Mouse (Mus musculus) brain, embryonic 14.5 days (tissue): ENCODE measurements at regions not wholly inside any gene's neighbourhood (a gene's known extent, or its start where the extent isn't known, plus 50 kb on each side); places are given as distances from the start of the nearest gene placed in this dataset.
A peak's percentile ranks its signal among the peaks of the same experiment; 100 is the strongest.

Experiments
- DNase-seq: peaks from one replicate; pipeline ENCODE4 v3.0.0-alpha.2; 2011; ENCODE audit warnings: low read depth
- CTCF ChIP-seq: fragments of 200-500 bp; IDR thresholded peaks from 2 replicates; pipeline ENCODE4 v1.5.1; 2012; ENCODE audit warnings: inconsistent platforms, mild to moderate bottlenecking, moderate library complexity, borderline replicate concordance; ENCODE audit not compliant: insufficient read depth, insufficient read length; ENCODE audit errors: extremely low read depth
- POLR2A ChIP-seq: fragments of 200-500 bp; IDR thresholded peaks from 2 replicates; pipeline ENCODE4 v1.6.1; 2012; ENCODE audit warnings: mild to moderate bottlenecking, inconsistent platforms, borderline replicate concordance; ENCODE audit not compliant: poor library complexity, insufficient read depth, insufficient read length, severe bottlenecking; ENCODE audit errors: extremely low read depth

DNA sequence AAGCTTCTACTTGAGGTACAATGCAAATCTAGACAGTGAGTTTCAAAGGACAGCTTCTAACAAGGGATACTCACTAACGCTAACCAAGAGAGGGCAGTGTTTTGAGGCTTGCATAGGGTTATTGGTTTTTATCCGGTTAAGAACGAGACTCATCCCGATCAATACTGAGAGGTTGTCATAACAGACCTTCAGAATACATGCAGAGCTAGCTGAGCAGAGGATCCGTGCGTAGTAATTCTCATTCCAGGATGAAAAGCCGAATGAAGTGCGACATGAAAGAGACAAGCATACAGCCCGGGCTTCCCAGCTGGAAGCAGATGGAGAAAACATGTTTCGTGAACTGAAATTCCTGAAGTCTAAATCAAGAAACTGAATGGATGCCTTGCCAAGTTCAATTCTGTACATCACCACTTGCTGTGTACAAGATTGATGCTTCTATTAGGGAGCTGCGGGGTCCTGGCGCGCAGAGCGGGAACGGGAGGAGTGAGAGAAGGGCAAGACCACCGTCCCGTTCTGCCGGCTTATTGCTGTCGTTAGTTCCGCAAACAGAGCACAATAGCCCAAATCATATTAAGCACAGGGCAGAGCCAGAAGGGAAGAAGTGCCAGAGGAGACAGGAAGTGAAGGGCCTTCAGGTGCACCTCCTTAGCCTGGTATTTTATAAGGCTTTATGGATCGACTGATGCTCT, 65.4 kb upstream of the Tes start:
- TF ChIP-seq POLR2A (no peak), CTCF (no peak)
- DNase-seq, result peak; percentile 58

GRCm38 (mm10) chr6:16995495-16995936, 69.4 kb upstream of the Tes start:
- peak; percentile 74 for DNase-seq
- no peak for TF ChIP-seq CTCF
- TF ChIP-seq POLR2A, result no peak

DNA sequence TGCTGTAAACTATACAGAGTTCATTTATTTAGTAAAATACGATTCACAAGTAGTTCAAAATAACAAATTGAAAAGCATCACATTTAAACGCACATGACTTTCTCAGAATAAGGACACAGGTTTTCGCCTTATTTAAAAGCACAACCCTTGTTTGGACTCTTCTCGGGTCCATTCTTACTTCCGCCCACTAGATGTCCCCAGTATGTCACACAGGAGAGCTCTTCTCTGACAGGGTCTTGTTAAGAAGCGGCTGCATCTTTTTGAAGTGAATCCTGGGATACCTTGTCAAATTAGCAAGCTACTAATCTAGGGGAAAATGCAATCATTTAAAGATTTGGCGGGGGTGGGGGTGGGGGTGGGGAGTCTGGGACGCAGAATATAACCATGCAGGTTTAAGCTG, 70.2 kb upstream of the Tes start:
- DNase-seq, result peak; percentile 90
- no peak for TF ChIP-seq POLR2A
- TF ChIP-seq CTCF, result peak; percentile 71; the same call in 1 of the 2 replicates

DNA sequence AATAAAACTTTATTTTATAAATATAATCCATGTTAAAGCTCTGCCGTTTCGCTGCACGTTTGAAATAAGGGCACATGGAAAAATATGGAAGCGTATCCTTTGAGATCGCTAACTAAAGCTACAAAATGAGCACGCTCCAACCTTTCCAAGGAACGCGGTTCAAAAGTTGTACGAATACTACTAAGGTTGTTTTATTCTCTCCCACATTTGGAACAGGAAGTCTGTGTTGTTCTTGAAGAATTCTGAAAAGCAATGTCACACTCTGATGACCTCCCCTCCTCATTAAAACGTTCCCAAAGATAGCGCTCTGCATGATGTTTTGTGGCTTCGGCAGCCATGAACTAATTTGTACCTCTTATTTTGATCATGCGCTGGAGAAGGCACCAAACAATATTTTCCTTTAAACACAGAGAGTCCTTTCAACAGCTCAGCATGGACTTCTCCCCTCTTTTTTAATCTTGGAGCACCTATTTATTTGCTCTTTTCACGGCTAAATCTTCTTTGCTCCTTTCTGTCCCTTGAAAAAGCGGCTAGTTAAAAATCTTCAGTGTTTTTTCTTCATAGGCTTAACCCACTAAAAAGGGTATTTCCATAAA, 72.9 kb upstream of the Tes start:
- peak; percentile 79 for DNase-seq
- TF ChIP-seq POLR2A (no peak), CTCF (no peak)

DNA sequence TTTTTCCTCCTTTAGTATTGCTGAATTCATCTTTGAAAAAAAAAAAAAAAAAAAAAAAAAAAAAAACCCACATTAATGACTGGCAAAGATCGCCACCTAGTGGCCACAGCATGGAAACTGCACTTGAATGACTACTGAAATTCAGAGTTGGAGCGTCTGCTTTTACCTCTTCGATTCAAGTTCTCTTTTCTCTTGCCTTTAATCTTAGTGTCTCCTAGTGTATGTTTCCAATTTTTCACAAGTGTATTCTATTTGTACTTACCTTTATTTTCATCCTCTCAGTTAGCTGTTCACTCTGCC, 79.9 kb upstream of the Tfec start:
- peak; percentile 80 for DNase-seq
- TF ChIP-seq POLR2A (no peak), CTCF (peak; percentile 67; the same call in 1 of the 2 replicates)

DNA sequence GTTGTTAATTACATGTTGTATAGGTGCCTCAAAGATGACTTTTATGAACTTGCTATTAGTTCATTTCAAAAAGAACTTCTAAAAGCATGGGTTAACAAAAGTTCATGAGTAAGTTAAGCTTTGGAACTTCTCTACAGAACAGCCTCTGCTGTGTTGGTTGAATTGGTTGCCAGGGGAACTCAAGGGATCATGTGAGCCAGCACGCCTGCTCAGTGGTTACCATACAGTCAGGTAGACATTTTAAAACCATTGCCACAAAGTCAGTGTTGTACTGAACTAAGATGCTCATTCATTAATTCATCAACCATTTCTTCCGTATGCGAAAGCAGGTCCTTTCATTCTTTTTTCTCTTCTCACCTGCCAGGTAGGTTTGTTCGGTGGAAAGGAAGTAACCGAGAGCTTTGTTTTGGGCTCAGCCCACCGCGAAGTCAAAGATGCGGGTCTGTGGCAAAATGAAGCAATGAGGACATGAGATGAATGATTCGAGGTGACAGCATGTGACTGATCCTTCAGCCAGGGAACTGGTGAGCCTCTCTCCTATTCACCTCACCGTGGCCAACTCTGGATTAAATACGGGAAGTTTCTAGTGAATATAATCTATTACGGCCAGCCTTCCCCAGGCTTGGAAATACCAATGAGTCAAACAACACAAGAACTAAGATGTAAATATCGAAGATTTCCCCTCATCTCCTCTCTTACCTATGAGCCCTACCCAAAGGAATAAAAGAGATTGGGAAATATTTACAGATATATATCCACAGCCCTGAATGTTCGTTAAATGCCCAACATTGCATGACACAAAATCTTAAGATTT, 79.4 kb upstream of the Tfec start:
- no peak for DNase-seq
- TF ChIP-seq CTCF (no peak), POLR2A (no peak)

GRCm38 (mm10) chr6:16965658-16966057, 67.4 kb upstream of the Tfec start:
- DNase-seq, result no peak
- TF ChIP-seq CTCF (no peak), POLR2A (no peak)

GRCm38 (mm10) chr6:16964362-16964761, 66.1 kb upstream of the Tfec start:
- TF ChIP-seq CTCF, result no peak
- TF ChIP-seq POLR2A, result no peak
- DNase-seq, result no peak

DNA sequence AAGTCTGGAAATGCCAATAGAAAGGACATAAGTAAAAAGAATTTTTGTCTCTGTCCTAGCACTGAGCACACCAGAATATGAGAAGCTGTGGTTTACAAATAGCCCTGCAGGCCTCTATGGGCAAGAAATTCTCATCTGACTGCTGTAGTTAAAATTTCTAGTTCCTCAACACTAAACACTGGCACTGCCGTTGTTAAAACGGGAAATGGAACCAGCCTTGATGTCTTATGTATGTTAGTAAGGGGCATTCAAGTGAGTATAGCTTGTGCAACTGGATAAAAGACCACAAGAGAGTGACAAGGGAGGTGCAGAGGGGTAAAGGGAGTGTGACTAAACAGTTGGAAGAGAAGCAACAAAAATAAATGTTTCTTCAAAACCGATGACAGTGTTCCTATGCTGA, 65.7 kb upstream of the Tfec start:
- no peak for TF ChIP-seq CTCF
- no peak for TF ChIP-seq POLR2A
- DNase-seq, result no peak

GRCm38 (mm10) chr6:16958102-16958501, 59.9 kb upstream of the Tfec start:
- TF ChIP-seq POLR2A, result no peak
- TF ChIP-seq CTCF, result no peak
- peak; percentile 33 for DNase-seq

- no peak for TF ChIP-seq CTCF
- TF ChIP-seq POLR2A, result no peak
- peak; percentile 82 for DNase-seq
Observed at GRCm38 (mm10) chr6:16956771-16957435, 58.7 kb upstream of the Tfec start.
